ENCODE assay signal across 8 mouse cellular contexts in genomic region chr2:121169173-121169572, GRCm38 (mm10). TPM values are rescaled to one million over a fixed set of nuclear protein-coding genes. Genes with fewer than 3 reads are reported as not detected.
A peak's percentile ranks its signal among the peaks of the same experiment; 100 is the strongest.
DNase-seq lines count a peak whose midpoint lies in the region; ATAC-seq and TF ChIP-seq lines count a peak whose summit lies in the region.

No protein-coding gene starts in this region.

- DNase-seq in liver, embryonic 11.5 days (ENCODE audit: low spot score): no peak
- no peak for DNase-seq in liver
- DNase-seq in forebrain, embryonic 11.5 days (ENCODE audit: low spot score): no peak
- no peak for DNase-seq in MN1 (ENCODE audit: low spot score)
- DNase-seq in natural killer cell, adult 2 months (ENCODE audit: low spot score in 2 of 2): no peak
- no peak for DNase-seq in gastrocnemius, postnatal 36 days

- H3K4me2 ChIP-seq in liver, embryonic 11.5 days: peak overlapping the region; percentile 99
- peak overlapping the region; percentile 84; the same call in 1 of the 2 replicates for H3K4me2 ChIP-seq in forebrain, embryonic 11.5 days (ENCODE audit: low read depth, low read length, severe bottlenecking)
- H3K4me2 ChIP-seq in intestine, postnatal 0 days (replicated peaks; ENCODE audit: low read depth): peak overlapping the region; percentile 81
- peak overlapping the region; percentile 92 for H3K4me2 ChIP-seq in neural tube, embryonic 13.5 days

- no peak overlapping the region for H3K27ac ChIP-seq in liver, embryonic 11.5 days (ENCODE audit: low read depth, low read length)
- no peak overlapping the region for H3K27ac ChIP-seq in forebrain, embryonic 11.5 days (ENCODE audit: low read depth, low read length)
- no peak overlapping the region for H3K27ac ChIP-seq in intestine, postnatal 0 days (ENCODE audit: low read depth, low read length)
- no peak overlapping the region for H3K27ac ChIP-seq in neural tube, embryonic 13.5 days (replicated peaks)

- no peaks in the 10 kb centered on the region for H3K9me3 ChIP-seq in liver, embryonic 11.5 days (ENCODE audit: control insufficient read depth, low read length)
- no peaks in the 10 kb centered on the region for H3K9me3 ChIP-seq in forebrain, embryonic 11.5 days (ENCODE audit: control insufficient read depth, low read length)
- no peaks in the 10 kb centered on the region for H3K9me3 ChIP-seq in intestine, postnatal 0 days (ENCODE audit: control insufficient read depth)
- no peaks in the 10 kb centered on the region for H3K9me3 ChIP-seq in neural tube, embryonic 13.5 days

- 53% methylated on average over 4 of the region's 4 CpGs for WGBS in liver, embryonic 11.5 days
- WGBS in forebrain, embryonic 11.5 days: 72% methylated on average over 4 of the region's 4 CpGs
- 32% methylated on average over 4 of the region's 4 CpGs for WGBS in intestine, postnatal 0 days
- WGBS in neural tube, embryonic 13.5 days: 42% methylated on average over 4 of the region's 4 CpGs

- peaks cover 4% of the 10 kb centered on the region; the same call in 1 of the 2 replicates for H3K36me3 ChIP-seq in liver, embryonic 11.5 days (ENCODE audit: control insufficient read depth, insufficient read depth, low read length)
- no peaks in the 10 kb centered on the region; the same call in 1 of the 2 replicates for H3K36me3 ChIP-seq in forebrain, embryonic 11.5 days (ENCODE audit: control insufficient read depth, insufficient read depth, low read length)
- H3K36me3 ChIP-seq in intestine, postnatal 0 days (ENCODE audit: control insufficient read depth, insufficient read depth): peaks cover 27% of the 10 kb centered on the region
- peaks cover 33% of the 10 kb centered on the region for H3K36me3 ChIP-seq in neural tube, embryonic 13.5 days

- H3K4me1 ChIP-seq in liver, embryonic 11.5 days (replicated peaks; ENCODE audit: control insufficient read depth, insufficient read depth, low read length): peaks cover 20% of the 10 kb centered on the region
- H3K4me1 ChIP-seq in forebrain, embryonic 11.5 days (replicated peaks; ENCODE audit: control insufficient read depth, insufficient read depth, low read length): peaks cover 9% of the 10 kb centered on the region; the same call in 1 of the 2 replicates
- H3K4me1 ChIP-seq in intestine, postnatal 0 days (replicated peaks; ENCODE audit: control insufficient read depth, insufficient read depth, low read length): peaks cover 6% of the 10 kb centered on the region
- H3K4me1 ChIP-seq in neural tube, embryonic 13.5 days (replicated peaks): peaks cover 43% of the 10 kb centered on the region

- peak overlapping the region; percentile 86 for H3K4me3 ChIP-seq in liver, embryonic 11.5 days (ENCODE audit: low read depth, low read length)
- peak overlapping the region; percentile 61 for H3K4me3 ChIP-seq in forebrain, embryonic 11.5 days (ENCODE audit: low read depth, low read length)
- peak overlapping the region; percentile 83 for H3K4me3 ChIP-seq in intestine, postnatal 0 days (ENCODE audit: low read depth, low read length)
- H3K4me3 ChIP-seq in neural tube, embryonic 13.5 days: peak overlapping the region; percentile 89

- intact Hi-C loops in gastrocnemius, postnatal 36 days (cut with DNase I): no loop called here

- H3K27me3 ChIP-seq in liver, embryonic 11.5 days (replicated peaks; ENCODE audit: control insufficient read depth, insufficient read depth, low read length): no peaks in the 10 kb centered on the region
- H3K27me3 ChIP-seq in forebrain, embryonic 11.5 days (ENCODE audit: control insufficient read depth, insufficient read depth, low read length): no peaks in the 10 kb centered on the region
- no peaks in the 10 kb centered on the region for H3K27me3 ChIP-seq in intestine, postnatal 0 days (replicated peaks; ENCODE audit: control insufficient read depth, insufficient read depth, low read length)
- H3K27me3 ChIP-seq in neural tube, embryonic 13.5 days: no peaks in the 10 kb centered on the region

- ATAC-seq in liver, embryonic 11.5 days (replicated peaks; ENCODE audit: low FRiP score): no peak
- no peak for ATAC-seq in forebrain, embryonic 11.5 days (replicated peaks; ENCODE audit: low FRiP score)
- no peak for ATAC-seq in intestine, postnatal 0 days
- no peak for ATAC-seq in neural tube, embryonic 13.5 days (ENCODE audit: low read depth)

- H3K9ac ChIP-seq in liver, embryonic 11.5 days (ENCODE audit: low read depth, low read length): peak overlapping the region; percentile 83
- H3K9ac ChIP-seq in forebrain, embryonic 11.5 days (ENCODE audit: low read length): peak overlapping the region; percentile 83
- H3K9ac ChIP-seq in intestine, postnatal 0 days (ENCODE audit: low read depth, low read length): 0 out of 2 replicates have a peak overlapping the region, but pooled peaks have one; percentile 11
- peak overlapping the region; percentile 91 for H3K9ac ChIP-seq in neural tube, embryonic 13.5 days

- TF ChIP-seq CTCF in intestine, postnatal 0 days (IDR thresholded peaks at IDR 0.05; ENCODE audit: low read depth): no peak

RNA-seq across cellular contexts. Expression of gene Tubgcp4, which starts 1.3 kb away (rescaled TPM):
- polyA plus RNA-seq in liver, embryonic 11.5 days (2014; fragmentation: Nextera tagmentation; extraction: Ambion mirVana): 50.4 and 51.0 TPM in 2 replicates
- 84.5 and 84.8 TPM in 2 replicates for polyA plus RNA-seq in forebrain, embryonic 11.5 days (2014; fragmentation: Nextera tagmentation; extraction: Ambion mirVana)
- 12.3 and 14.4 TPM in 2 replicates for polyA plus RNA-seq in intestine, postnatal 0 days (2015; fragmentation: Nextera tagmentation; extraction: Ambion mirVana)
- 49.6 and 57.0 TPM in 2 replicates for polyA plus RNA-seq in neural tube, embryonic 13.5 days (2015; fragmentation: Nextera tagmentation; extraction: Ambion mirVana)
- 10 to 100 TPM; 10.2 to 11.5 TPM for total RNA-seq in gastrocnemius, postnatal 36 days (2021)

RNA-seq across cellular contexts. Expression of gene Zscan29, which starts 1.8 kb away (rescaled TPM):
- 7.6 and 8.8 TPM in 2 replicates for polyA plus RNA-seq in liver, embryonic 11.5 days (2014; fragmentation: Nextera tagmentation; extraction: Ambion mirVana)
- polyA plus RNA-seq in forebrain, embryonic 11.5 days (2014; fragmentation: Nextera tagmentation; extraction: Ambion mirVana): 15.4 and 15.6 TPM in 2 replicates
- 6.0 and 7.1 TPM in 2 replicates for polyA plus RNA-seq in intestine, postnatal 0 days (2015; fragmentation: Nextera tagmentation; extraction: Ambion mirVana)
- polyA plus RNA-seq in neural tube, embryonic 13.5 days (2015; fragmentation: Nextera tagmentation; extraction: Ambion mirVana): 8.4 and 8.8 TPM in 2 replicates
- 1 to 10 TPM; 3.6 to 4.6 TPM for total RNA-seq in gastrocnemius, postnatal 36 days (2021)

RNA-seq across cellular contexts. Expression of gene Lcmt2, which starts 28.7 kb away (rescaled TPM):
- polyA plus RNA-seq in liver, embryonic 11.5 days (2014; fragmentation: Nextera tagmentation; extraction: Ambion mirVana): 16.8 and 17.1 TPM in 2 replicates
- polyA plus RNA-seq in forebrain, embryonic 11.5 days (2014; fragmentation: Nextera tagmentation; extraction: Ambion mirVana): 20.2 and 23.3 TPM in 2 replicates
- 14.3 and 14.8 TPM in 2 replicates for polyA plus RNA-seq in intestine, postnatal 0 days (2015; fragmentation: Nextera tagmentation; extraction: Ambion mirVana)
- polyA plus RNA-seq in neural tube, embryonic 13.5 days (2015; fragmentation: Nextera tagmentation; extraction: Ambion mirVana): 18.3 and 21.2 TPM in 2 replicates
- 1 to 10 TPM; 2.7 to 4.1 TPM for total RNA-seq in gastrocnemius, postnatal 36 days (2021)

RNA-seq across cellular contexts. Expression of gene Adal, which starts 28.9 kb away (rescaled TPM):
- polyA plus RNA-seq in liver, embryonic 11.5 days (2014; fragmentation: Nextera tagmentation; extraction: Ambion mirVana): 17.8 and 18.5 TPM in 2 replicates
- 28.7 and 33.2 TPM in 2 replicates for polyA plus RNA-seq in forebrain, embryonic 11.5 days (2014; fragmentation: Nextera tagmentation; extraction: Ambion mirVana)
- 7.1 and 8.2 TPM in 2 replicates for polyA plus RNA-seq in intestine, postnatal 0 days (2015; fragmentation: Nextera tagmentation; extraction: Ambion mirVana)
- polyA plus RNA-seq in neural tube, embryonic 13.5 days (2015; fragmentation: Nextera tagmentation; extraction: Ambion mirVana): 33.3 and 35.8 TPM in 2 replicates
- 10 to 100 TPM; 14.7 to 15.0 TPM for total RNA-seq in gastrocnemius, postnatal 36 days (2021)

RNA-seq across cellular contexts. Expression of gene Tgm7, which starts 59.6 kb away (rescaled TPM):
- polyA plus RNA-seq in liver, embryonic 11.5 days (2014; fragmentation: Nextera tagmentation; extraction: Ambion mirVana): not detected in 2 replicates
- polyA plus RNA-seq in forebrain, embryonic 11.5 days (2014; fragmentation: Nextera tagmentation; extraction: Ambion mirVana): not detected in 2 replicates
- polyA plus RNA-seq in intestine, postnatal 0 days (2015; fragmentation: Nextera tagmentation; extraction: Ambion mirVana): not detected in 2 replicates
- 0.08 TPM in 1 of 2 replicates, not detected in the other for polyA plus RNA-seq in neural tube, embryonic 13.5 days (2015; fragmentation: Nextera tagmentation; extraction: Ambion mirVana)
- total RNA-seq in gastrocnemius, postnatal 36 days (2021): not detected

Comparison
In these comparisons a context has a peak if more than half of its experiments do, and no peak if none do; other contexts are left out.
1. H3K9ac ChIP-seq: peak in every context shown above with its lines; median percentile 91 in neural tube, embryonic 13.5 days; 83 in liver, embryonic 11.5 days; 83 in forebrain, embryonic 11.5 days; 11 in intestine, postnatal 0 days.